Mouse (Mus musculus) embryonic facial prominence, embryonic 15.5 days (tissue): ENCODE data around the gene Igf2r. TPM values are rescaled to one million over a fixed set of nuclear protein-coding genes. Genes with fewer than 3 reads are reported as not detected.
"Not testable (repeated sequence)": the region's sequence is repeated elsewhere in the genome, so short reads cannot be mapped to it uniquely, and the experiment has no call there.

Experiments
- ATAC-seq: fragments of 200-750 bp; cut with Nextera tagmentation; 2 replicates; pipeline ENCODE4 v1.8.0; 2017; ENCODE audit warnings: low read depth, moderate TSS enrichment; ENCODE audit not compliant: insufficient number of reproducible peaks, low FRiP score, low TSS enrichment
- H3K27ac ChIP-seq: fragments of 300-500 bp; sonication (generic); replicated peaks from 2 replicates; pipeline ENCODE4 v1.5.1; 2015; ENCODE audit warnings: mild to moderate bottlenecking, inconsistent platforms
- H3K27me3 ChIP-seq: fragments of 300-500 bp; sonication (generic); 2 replicates; pipeline ENCODE4 v1.6.1; 2015; ENCODE audit warnings: inconsistent platforms
- H3K36me3 ChIP-seq: fragments of 300-500 bp; sonication (generic); 2 replicates; pipeline ENCODE4 v1.6.1; 2015; ENCODE audit warnings: mild to moderate bottlenecking, inconsistent platforms
- H3K4me1 ChIP-seq: fragments of 300-500 bp; sonication (generic); 2 replicates; pipeline ENCODE4 v1.6.1; 2015; ENCODE audit warnings: inconsistent platforms
- H3K4me2 ChIP-seq: fragments of 300-500 bp; sonication (generic); replicated peaks from 2 replicates; pipeline ENCODE4 v1.6.1; 2015; ENCODE audit warnings: mild to moderate bottlenecking, inconsistent platforms
- H3K4me3 ChIP-seq: fragments of 300-500 bp; sonication (generic); replicated peaks from 2 replicates; pipeline ENCODE4 v1.5.1; 2015; ENCODE audit warnings: mild to moderate bottlenecking, inconsistent platforms
- H3K9ac ChIP-seq: fragments of 300-500 bp; sonication (generic); 2 replicates; pipeline ENCODE4 v1.6.1; 2015; ENCODE audit warnings: inconsistent platforms
- H3K9me3 ChIP-seq: fragments of 300-500 bp; sonication (generic); replicated peaks from 2 replicates; pipeline ENCODE4 v1.6.1; 2016; ENCODE audit warnings: inconsistent platforms
- WGBS: fragments of 180-500 bp; shearing (Covaris S2); methylation state at CpG from one replicate; pipeline ENCODE4 v1.1.7; 2015; 5-methylcytosine and 5-hydroxymethylcytosine counted together
- polyA plus RNA-seq: library from polyadenylated mRNA; unstranded; fragments of >200 nt; fragmentation: Nextera tagmentation; extraction: Ambion mirVana; gene quantifications from 2 replicates; pipeline ENCODE4 v1.2.1, GENCODE M21; 2015

Igf2r gene
- polyA plus RNA-seq, 1 experiment from 2014 or later = 39.8 TPM

DNA sequence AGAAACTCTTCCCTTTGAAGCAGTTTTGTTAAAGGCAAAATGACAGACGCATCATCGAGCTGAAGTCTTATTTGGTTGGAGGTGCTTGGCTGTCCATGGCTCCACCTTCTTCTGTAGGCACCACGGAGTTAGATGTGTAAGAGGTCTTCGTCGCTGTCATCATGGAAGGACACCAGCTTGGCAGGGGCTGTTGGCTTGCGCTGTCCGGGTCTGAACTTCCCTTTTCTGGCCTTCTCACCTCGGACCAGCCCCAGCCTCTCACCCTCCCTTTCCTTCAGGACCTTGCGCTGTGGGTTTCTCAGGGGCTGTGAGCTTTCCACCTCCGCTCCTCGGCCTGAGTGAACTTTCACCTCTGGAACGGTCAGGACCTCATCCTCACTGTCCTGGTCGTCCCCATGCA is 85.9 kb downstream of the Igf2r start:
- Histone ChIP-seq H3K27ac (no peak overlapping the region), H3K9ac (no peak overlapping the region), H3K9me3 (no peaks in the 10 kb centered on the region), H3K36me3 (peaks cover 68% of the 10 kb centered on the region), H3K4me1 (0 out of 2 replicates have a peak, but pooled peaks cover 4% of the 10 kb centered on the region), H3K4me3 (no peak overlapping the region), H3K27me3 (no peaks in the 10 kb centered on the region), H3K4me2 (no peak overlapping the region)
- 91% methylated on average over 13 of the region's 13 CpGs for WGBS
- no peak for ATAC-seq

DNA sequence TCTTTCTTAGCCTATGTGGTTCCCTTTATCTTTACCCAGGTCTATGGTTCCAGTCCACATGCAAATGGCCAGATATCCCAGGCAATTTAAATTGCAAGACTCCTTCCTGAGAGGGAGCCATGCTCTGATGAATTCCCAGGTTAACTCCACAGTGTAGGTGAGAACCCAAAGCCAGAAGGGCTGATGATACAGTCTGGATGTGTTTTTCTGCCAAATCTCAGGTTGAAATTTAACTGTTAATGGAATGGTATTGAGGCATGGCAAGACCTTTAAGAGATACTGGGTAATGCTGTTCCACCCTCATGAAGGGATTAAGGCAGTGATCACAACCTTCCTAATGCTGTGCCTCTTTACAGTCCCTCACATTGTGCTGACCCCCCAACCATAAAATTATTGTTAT is 91.2 kb downstream of the Igf2r start:
- no peak overlapping the region for H3K4me2 ChIP-seq
- H3K27ac ChIP-seq = no peak overlapping the region
- H3K4me3 ChIP-seq = no peak overlapping the region
- no peak overlapping the region for H3K9ac ChIP-seq
- peaks cover 18% of the 10 kb centered on the region for H3K36me3 ChIP-seq
- H3K4me1 ChIP-seq = no peaks in the 10 kb centered on the region
- no peaks in the 10 kb centered on the region for H3K9me3 ChIP-seq
- no peaks in the 10 kb centered on the region for H3K27me3 ChIP-seq
- ATAC-seq = no peak

DNA sequence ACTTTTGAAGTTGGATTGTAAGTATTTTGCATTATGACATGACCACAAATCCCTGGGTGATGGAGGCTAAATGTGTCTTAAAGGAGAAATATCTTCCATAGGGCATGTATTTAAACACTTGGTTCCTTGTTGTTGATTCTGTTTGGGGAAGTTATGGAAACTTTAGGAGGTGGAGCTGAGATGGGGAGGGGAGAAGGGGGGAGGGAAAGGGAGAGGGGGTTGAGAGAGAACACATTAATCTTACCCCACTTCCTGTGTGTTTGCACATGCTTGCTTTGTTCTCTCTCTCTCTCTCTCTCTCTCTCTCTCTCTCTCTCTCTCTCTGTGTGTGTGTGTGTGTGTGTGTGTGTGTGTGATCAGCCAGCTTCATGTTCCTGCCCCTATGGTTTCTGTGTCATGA is 92.3 kb downstream of the Igf2r start:
- Histone ChIP-seq H3K4me1 (no peaks in the 10 kb centered on the region), H3K9me3 (no peaks in the 10 kb centered on the region), H3K4me2 (no peak overlapping the region), H3K27ac (no peak overlapping the region), H3K9ac (no peak overlapping the region), H3K27me3 (no peaks in the 10 kb centered on the region), H3K4me3 (no peak overlapping the region), H3K36me3 (peaks cover 12% of the 10 kb centered on the region; the same call in 1 of the 2 replicates)
- ATAC-seq = no peak

DNA sequence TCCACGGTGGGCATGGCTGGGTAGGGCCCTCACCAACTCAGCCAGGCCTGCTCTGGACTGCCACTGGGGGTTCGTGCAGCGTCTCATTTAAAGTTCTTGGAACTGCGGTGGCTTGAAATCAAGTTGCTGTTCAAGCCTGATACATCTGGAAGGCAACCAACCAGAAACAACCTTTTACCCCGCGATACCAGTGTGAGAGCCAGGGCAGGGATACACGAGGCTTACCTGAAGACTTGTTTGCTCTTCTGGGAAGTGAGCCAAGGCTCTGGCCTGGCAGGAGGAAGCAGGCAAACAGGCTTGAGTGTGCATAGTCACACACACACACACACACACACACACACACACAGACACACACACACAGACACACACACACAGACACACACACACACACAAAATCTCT is 93.8 kb downstream of the Igf2r start, which contains the start of gene Slc22a1:
Slc22a1 (minus strand) TSS at position 184 of the 400 bp plus-strand sequence.
- Histone ChIP-seq H3K9ac (no peak within 1 kb of the TSS), H3K4me2 (no peak within 1 kb of the TSS), H3K27ac (no peak within 1 kb of the TSS), H3K36me3 (0 out of 2 replicates have a peak, but pooled peaks cover 6% of the 10 kb centered on the region), H3K27me3 (no peaks in the 10 kb centered on the region), H3K4me1 (no peaks in the 10 kb centered on the region), H3K9me3 (no peaks in the 10 kb centered on the region), H3K4me3 (no peak within 1 kb of the TSS)
- WGBS = 65% methylated on average over 7 of the region's 7 CpGs
- ATAC-seq = no peak

DNA sequence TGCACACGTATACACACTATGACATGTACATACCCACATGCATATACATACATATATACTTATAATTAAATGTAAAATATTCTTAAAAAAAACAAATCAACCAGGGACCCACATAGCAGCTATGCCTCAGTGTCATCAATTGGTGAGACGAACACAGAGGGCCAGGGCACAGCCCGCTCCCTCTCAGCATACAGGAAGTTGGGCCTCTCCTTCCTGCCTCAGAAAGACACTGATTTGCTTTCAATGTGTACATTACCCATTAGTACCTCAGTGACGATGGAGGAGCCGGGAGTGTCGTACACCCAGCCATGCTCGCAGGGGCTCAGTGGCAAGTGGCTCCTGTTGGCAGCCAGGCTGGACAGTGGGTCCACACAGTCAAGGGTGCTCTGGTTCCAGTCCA is 94.5 kb downstream of the Igf2r start:
- not testable (repeated sequence) for H3K4me2 ChIP-seq, H3K9ac ChIP-seq, H3K9me3 ChIP-seq, H3K27me3 ChIP-seq, H3K4me3 ChIP-seq, H3K36me3 ChIP-seq, ATAC-seq, H3K4me1 ChIP-seq, H3K27ac ChIP-seq
- WGBS = 82% methylated on average over 7 of the region's 7 CpGs

DNA sequence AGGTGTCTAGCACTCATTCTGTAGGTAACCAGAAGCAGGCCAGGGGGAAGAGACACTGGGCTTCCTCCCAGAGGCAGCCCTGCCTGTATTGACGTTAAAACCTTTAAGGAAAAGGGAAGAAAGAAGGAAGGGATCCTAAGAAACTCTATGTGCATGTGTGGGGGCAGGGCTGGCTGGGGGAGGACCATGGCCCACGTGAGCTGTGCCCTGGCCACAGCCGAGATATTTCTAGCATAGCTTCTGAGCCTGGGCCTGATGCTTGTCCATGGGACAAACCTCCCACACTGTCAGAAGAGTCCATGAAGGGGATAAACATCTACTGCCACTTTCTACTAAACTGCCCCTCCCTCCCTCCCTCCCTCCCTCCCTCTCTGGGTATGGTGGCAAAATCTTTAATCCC is 95.6 kb downstream of the Igf2r start:
- H3K4me2 ChIP-seq = no peak overlapping the region
- no peaks in the 10 kb centered on the region for H3K36me3 ChIP-seq
- ATAC-seq = no peak
- H3K4me1 ChIP-seq = no peaks in the 10 kb centered on the region
- H3K27ac ChIP-seq = no peak overlapping the region
- 65% methylated on average over 3 of the region's 3 CpGs for WGBS
- H3K9me3 ChIP-seq = no peaks in the 10 kb centered on the region
- H3K9ac ChIP-seq = no peak overlapping the region
- no peaks in the 10 kb centered on the region for H3K27me3 ChIP-seq
- H3K4me3 ChIP-seq = no peak overlapping the region

DNA sequence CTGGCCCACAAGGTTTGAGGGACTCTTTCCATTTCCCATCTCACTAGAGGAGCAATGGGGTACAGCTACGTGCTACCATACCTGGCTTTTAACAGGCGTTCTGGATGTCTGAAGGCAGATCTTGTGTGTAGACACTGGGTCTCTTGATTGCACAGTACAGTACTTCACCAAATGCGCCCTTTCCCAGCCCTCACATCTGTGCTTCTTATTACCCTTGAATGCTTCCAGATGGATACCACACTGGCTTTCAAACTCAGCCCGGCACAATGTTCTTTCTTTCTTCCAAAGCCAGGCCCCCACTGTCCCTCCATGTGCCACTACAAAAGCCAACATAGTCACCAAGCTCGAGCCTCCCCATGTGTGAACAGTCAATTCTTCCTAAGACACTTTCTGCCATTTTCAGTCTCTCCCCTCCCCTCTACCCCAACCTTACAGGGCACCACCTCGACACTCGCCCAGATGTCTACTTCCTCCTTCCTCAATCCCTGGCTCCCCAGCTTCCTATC is 97.1 kb downstream of the Igf2r start:
- H3K27ac ChIP-seq = no peak overlapping the region
- WGBS = 36% methylated on average over 7 of the region's 7 CpGs
- no peaks in the 10 kb centered on the region for H3K36me3 ChIP-seq
- no peak overlapping the region for H3K4me2 ChIP-seq
- no peaks in the 10 kb centered on the region for H3K4me1 ChIP-seq
- no peak overlapping the region for H3K9ac ChIP-seq
- no peaks in the 10 kb centered on the region for H3K9me3 ChIP-seq
- ATAC-seq = peak; percentile 40; the same call in 1 of the 2 replicates
- no peaks in the 10 kb centered on the region for H3K27me3 ChIP-seq
- no peak overlapping the region for H3K4me3 ChIP-seq

DNA sequence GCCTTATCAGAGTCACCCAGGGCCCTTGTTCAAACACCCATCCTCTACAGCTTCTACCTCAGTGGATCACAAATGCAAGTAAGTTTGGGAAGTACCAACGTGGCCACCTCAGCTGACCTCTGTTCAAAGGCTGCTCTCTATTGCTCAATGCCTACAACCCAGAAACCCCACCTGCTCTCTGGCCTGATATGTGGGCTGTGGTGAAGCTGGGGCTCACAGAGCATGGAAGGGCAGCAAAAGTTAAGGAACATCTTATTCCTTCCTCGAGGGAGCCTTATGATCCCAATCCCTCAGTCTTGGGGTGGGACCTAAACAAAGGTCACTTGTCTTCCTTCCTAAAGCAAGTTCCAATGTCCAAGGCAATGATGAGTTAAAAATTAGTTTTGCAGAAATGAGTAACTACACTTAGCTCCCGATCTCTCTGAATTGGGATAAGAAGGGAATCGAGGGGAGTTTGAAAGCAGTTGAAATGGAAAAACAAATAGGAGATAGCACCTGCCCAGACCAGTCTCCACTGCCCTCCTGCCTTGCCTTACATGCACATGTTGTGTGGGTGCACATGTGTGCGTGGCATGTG is 98.3 kb downstream of the Igf2r start:
- Histone ChIP-seq H3K9ac (no peak overlapping the region), H3K27me3 (no peaks in the 10 kb centered on the region)

DNA sequence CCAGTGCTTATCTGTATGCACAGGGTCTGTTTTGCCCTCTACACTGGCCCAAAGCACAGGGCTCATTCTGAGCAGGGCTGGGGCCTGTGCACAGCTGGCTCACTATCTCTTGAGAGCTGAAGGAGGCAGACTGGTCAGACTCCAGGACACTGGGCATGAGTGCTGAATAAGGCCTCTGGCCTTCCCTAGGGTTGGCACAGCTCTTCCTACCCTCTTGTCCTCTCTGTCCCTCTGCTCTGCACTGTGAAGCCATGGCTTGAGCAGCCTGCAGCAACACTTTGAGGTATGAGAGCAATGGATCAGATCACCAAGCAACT is 100.1 kb downstream of the Igf2r start:
- Histone ChIP-seq H3K4me3 (no peak overlapping the region), H3K36me3 (no peaks in the 10 kb centered on the region), H3K9me3 (no peaks in the 10 kb centered on the region), H3K27ac (no peak overlapping the region), H3K9ac (no peak overlapping the region), H3K4me1 (no peaks in the 10 kb centered on the region), H3K27me3 (no peaks in the 10 kb centered on the region), H3K4me2 (no peak overlapping the region)
- ATAC-seq = no peak

More for the DNA sequence above, 98.3 kb downstream of the Igf2r start:
- Histone ChIP-seq H3K36me3 (no peaks in the 10 kb centered on the region), H3K27ac (no peak overlapping the region), H3K9me3 (no peaks in the 10 kb centered on the region), H3K4me1 (no peaks in the 10 kb centered on the region), H3K4me2 (no peak overlapping the region), H3K4me3 (no peak overlapping the region)
- WGBS = 84% methylated on average over 5 of the region's 5 CpGs
- no peak for ATAC-seq

DNA sequence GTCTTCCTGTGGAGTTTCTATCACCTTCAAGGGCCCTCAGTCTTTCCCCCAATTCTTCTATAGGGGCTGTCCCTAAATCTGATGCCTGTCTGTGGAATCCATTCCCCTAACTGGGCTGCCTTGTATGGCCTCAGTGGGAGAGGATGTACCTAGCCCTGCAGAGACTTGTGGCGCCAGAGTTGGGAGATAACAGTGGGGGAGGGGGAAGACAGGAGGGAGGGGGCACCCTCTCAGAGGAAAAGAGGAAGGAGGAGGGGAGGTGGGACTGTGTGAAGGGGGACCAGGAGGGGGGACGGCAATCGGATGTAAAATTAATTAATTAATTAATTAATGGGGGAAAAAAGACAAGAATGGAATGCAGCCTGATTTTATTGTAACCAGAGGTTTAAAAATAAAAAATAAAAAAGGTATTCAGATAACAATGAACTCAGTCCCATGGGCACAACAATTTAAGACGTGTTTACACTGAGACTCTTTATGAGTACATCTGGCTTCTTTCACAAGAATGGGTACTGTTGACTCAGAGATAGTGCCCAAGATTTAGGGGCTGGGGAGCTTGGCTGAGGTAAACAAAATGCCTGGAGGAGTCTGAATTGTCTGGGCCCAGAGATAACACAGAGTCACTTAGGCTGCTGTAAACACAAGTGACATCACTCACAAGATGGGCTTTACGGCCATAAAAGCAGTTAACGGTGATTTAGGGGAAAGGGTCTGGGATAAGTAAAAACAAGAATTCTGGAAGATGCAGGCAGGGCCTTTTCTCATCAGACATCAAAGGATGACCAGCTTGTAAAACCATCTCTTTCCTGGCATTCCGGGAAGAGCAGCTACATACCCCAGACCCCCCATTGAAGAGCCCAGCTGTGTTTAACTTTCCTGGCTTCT is 100.7 kb downstream of the Igf2r start:
- no peak overlapping the region for H3K4me2 ChIP-seq
- no peaks in the 10 kb centered on the region for H3K4me1 ChIP-seq
- no peak overlapping the region for H3K27ac ChIP-seq
- no peaks in the 10 kb centered on the region for H3K27me3 ChIP-seq
- H3K9ac ChIP-seq = no peak overlapping the region
- no peaks in the 10 kb centered on the region for H3K9me3 ChIP-seq
- no peak overlapping the region for H3K4me3 ChIP-seq
- ATAC-seq = no peak
- 50% methylated on average over 7 of the region's 7 CpGs for WGBS
- no peaks in the 10 kb centered on the region for H3K36me3 ChIP-seq

DNA sequence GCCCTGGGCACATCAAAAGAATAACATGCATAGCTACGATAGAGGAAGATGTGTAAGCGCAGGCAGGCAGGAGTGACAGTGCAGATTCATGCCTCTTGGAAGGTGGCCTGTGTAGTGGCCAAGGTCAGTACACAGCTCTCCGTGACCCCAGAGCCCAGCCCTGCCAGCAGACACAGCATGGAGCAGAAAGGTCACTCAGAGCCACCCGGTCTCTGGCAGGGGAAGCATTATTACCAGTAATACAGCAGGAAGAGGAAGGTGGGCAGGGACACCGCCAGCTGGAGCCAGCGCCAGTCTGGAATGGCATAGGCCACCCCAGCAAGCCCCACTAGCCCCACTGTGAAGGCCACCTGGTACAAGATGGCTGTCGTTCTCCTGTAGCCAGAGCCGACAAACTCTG is 105.3 kb downstream of the Igf2r start:
- H3K9me3 ChIP-seq = no peaks in the 10 kb centered on the region
- no peak overlapping the region for H3K4me2 ChIP-seq
- no peaks in the 10 kb centered on the region for H3K27me3 ChIP-seq
- H3K27ac ChIP-seq = no peak overlapping the region
- H3K36me3 ChIP-seq = no peaks in the 10 kb centered on the region
- H3K4me1 ChIP-seq = no peaks in the 10 kb centered on the region
- no peak for ATAC-seq
- H3K9ac ChIP-seq = no peak overlapping the region
- H3K4me3 ChIP-seq = no peak overlapping the region
- WGBS = 77% methylated on average over 8 of the region's 8 CpGs
